Mouse (Mus musculus) megakaryocyte, embryonic 14.5 days (primary cell): ENCODE data around the gene Zfp148. TPM values are rescaled to one million over a fixed set of nuclear protein-coding genes. Genes with fewer than 3 reads are reported as not detected.

ENCODE experiments used
- H3K27me3 ChIP-seq: replicated peaks from 2 replicates; pipeline ENCODE3; 2012; ENCODE audit warnings: inconsistent platforms
- H3K36me3 ChIP-seq: replicated peaks from 2 replicates; pipeline ENCODE3; 2012; ENCODE audit warnings: low read length, inconsistent platforms, mixed read lengths
- H3K4me1 ChIP-seq: 2 replicates; pipeline ENCODE4 v1.6.1; 2012; ENCODE audit warnings: inconsistent platforms
- H3K4me3 ChIP-seq: replicated peaks from 2 replicates; pipeline ENCODE3; 2012; ENCODE audit warnings: moderate library complexity, mild to moderate bottlenecking, inconsistent platforms
- H3K9me3 ChIP-seq: 2 replicates; pipeline ENCODE4 v1.6.1; 2012; ENCODE audit warnings: inconsistent platforms
- FLI1 ChIP-seq: IDR thresholded peaks from 2 replicates; pipeline ENCODE4 v1.6.1; 2012; ENCODE audit warnings: low read length, inconsistent platforms, mixed read lengths
- GATA1 ChIP-seq: IDR thresholded peaks from 3 replicates; pipeline ENCODE4 v1.6.1; 2012; ENCODE audit warnings: mixed read lengths, low read length, inconsistent platforms, borderline replicate concordance
- polyA plus RNA-seq: library from polyadenylated mRNA; stranded (reverse); fragments of >175 nt; gene quantifications from 2 replicates; pipeline ENCODE4 v1.2.3, GENCODE M21; 2012; ENCODE audit warnings: low replicate concordance; ENCODE audit not compliant: insufficient read depth

Zfp148 gene
- polyA plus RNA-seq, 1 experiment: 0.32 TPM

DNA sequence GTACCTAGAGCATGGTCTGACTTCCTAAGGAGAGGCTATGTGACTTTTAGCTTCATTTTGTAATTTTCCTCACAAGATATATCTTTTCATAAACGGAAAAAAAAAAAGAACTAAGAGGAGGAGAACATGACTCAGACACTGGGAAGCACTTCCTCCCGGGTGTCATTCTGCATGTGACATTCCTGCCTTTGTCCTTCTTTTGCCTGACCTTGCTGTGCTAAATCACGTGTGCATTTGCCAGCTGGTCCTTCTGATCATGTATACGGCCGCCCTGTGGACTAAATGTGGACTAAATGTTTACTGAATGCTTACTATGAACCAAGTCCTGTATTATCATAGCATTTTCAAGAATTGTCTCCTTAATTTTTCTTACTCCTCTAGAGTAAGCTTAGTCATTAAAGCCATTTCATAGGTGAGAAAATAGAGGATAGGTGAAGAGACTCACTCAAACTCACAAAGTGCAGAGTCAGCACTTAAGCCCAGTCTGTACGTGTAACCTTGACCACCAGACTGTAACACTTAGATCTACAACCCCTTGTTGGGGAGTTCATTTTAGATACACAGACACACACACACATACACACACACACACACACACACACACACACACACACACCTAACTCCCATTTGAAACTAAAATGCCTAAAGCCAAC lies 139.4 kb downstream of the Zfp148 start:
- Histone ChIP-seq H3K36me3 (no peaks in the 10 kb centered on the region), H3K27me3 (peaks cover 30% of the 10 kb centered on the region), H3K4me3 (no peak overlapping the region), H3K4me1 (peaks cover 8% of the 10 kb centered on the region), H3K9me3 (no peaks in the 10 kb centered on the region)
- TF ChIP-seq FLI1: no peak
- no peak for TF ChIP-seq GATA1

DNA sequence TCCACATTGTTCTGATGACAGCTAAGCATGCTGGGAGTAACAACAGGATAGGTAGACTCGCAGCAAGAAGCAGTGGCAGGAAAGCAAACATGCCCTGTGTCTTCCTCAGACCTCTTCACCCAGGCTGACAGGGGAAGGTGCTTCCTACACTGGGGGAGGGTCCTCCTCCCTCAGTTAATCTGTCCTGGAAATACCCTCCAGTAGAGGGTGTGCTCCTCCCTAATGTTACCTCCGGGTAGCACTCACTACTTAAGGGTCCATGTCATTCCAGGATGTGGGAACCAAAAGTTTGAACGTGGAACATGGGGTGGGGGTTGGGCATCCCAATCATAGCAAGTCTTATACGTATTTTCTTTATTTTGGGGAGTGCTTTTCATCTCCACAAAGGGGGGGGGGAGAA lies 141.9 kb downstream of the Zfp148 start:
- peaks cover 20% of the 10 kb centered on the region for H3K27me3 ChIP-seq
- no peak overlapping the region for H3K4me3 ChIP-seq
- H3K9me3 ChIP-seq: peaks cover 3% of the 10 kb centered on the region; the same call in 1 of the 2 replicates
- H3K4me1 ChIP-seq: 0 out of 2 replicates have a peak, but pooled peaks cover 3% of the 10 kb centered on the region
- TF ChIP-seq FLI1: no peak
- TF ChIP-seq GATA1: no peak
- no peaks in the 10 kb centered on the region for H3K36me3 ChIP-seq

DNA sequence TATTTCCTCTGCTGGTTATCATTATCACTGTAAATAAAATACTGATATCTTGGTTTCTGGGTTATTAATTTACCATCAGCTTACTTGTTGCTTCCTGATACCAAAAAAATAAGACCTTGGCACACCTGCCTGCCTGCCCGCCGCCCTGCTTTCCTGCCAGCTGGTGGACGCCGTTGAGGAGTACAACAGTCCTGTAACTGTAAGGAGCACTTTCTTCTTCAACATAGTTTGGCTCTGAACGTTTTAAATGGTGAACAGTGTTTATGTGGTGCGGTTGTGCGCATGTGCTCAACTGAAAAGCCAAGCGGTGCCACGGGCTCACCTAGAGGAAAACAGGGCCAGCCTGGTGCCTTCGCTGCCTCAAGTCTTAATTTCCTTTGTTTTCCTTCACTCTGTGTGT lies 142.9 kb downstream of the Zfp148 start:
- H3K4me1 ChIP-seq: 0 out of 2 replicates have a peak, but pooled peaks cover 3% of the 10 kb centered on the region
- H3K9me3 ChIP-seq: peaks cover 14% of the 10 kb centered on the region
- no peaks in the 10 kb centered on the region for H3K36me3 ChIP-seq
- peaks cover 13% of the 10 kb centered on the region for H3K27me3 ChIP-seq
- H3K4me3 ChIP-seq: no peak overlapping the region
- TF ChIP-seq GATA1 (no peak), FLI1 (no peak)

DNA sequence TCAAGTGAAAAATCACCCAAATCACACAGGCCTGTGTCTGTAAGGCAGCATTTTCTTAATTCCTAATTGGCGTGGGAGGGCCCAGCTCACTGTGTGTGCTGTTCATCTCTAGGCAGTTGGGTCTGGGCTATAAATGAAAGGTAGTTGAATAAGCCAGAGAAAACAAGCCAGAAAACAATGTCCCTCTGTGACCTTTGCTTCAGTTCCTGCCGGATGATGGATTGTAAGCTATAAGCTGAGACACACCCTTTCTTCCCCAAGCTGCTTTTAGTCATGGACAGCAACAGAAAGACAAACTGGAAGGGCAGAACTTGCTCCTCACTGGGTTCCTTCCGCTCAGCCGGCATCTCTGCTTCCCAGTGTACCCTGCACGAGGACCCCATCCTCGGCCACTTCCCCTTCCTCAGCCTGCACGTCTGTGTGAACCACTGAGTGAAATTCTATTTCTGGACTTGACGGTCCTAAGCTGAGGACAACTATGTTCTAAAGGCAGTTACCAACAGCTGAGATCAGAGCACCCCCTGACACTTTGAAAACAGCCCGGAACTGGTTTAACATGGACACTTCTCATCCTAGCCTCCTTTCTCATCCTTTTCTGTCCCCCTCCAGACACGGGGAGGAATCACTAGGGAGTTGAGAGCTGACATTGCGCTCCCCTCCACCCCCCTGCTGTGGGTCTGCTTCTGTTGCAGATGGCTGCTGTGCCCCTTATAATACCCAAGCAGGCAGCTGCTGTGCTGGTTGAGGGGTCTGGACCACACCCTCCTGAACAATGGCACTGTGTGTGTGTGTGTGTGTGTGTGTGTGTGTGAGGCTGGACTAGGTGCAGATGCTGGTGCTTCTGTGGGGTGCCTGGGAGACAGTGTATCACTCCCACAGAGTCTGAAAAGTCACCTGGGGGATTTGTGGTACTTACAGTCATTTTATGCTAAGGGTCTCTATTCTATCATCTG lies 149.1 kb downstream of the Zfp148 start:
- H3K4me1 ChIP-seq: peaks cover 10% of the 10 kb centered on the region; the same call in 1 of the 2 replicates

DNA sequence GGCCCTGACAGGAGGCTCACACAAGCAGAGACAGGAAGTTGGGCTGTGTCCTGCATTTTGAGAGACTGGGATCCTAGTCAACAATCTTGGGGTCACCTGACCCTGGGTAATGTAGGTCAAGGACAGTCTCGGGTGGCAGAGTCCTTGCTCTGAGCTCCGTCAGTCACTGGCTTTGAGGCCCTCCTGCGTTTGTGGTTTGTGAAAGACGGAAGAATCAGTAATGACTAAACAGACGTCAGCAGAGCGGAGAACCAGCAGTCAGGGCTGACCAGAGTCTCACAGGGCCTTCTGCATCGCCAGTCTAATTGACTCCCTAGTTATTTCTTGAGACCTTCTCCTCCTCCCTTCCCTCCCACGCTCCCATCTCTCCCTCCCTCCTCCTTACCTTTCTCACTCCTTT lies 150.5 kb downstream of the Zfp148 start:
- no peak for TF ChIP-seq GATA1
- no peak for TF ChIP-seq FLI1
- Histone ChIP-seq H3K4me3 (no peak overlapping the region), H3K9me3 (peaks cover 16% of the 10 kb centered on the region), H3K36me3 (no peaks in the 10 kb centered on the region), H3K27me3 (peaks cover 27% of the 10 kb centered on the region), H3K4me1 (peaks cover 10% of the 10 kb centered on the region; the same call in 1 of the 2 replicates)

More for the DNA sequence above, 149.1 kb downstream of the Zfp148 start:
- Histone ChIP-seq H3K9me3 (peaks cover 16% of the 10 kb centered on the region), H3K36me3 (no peaks in the 10 kb centered on the region), H3K27me3 (peaks cover 18% of the 10 kb centered on the region), H3K4me3 (peak overlapping the region; percentile 26)
- TF ChIP-seq GATA1: no peak
- no peak for TF ChIP-seq FLI1

DNA sequence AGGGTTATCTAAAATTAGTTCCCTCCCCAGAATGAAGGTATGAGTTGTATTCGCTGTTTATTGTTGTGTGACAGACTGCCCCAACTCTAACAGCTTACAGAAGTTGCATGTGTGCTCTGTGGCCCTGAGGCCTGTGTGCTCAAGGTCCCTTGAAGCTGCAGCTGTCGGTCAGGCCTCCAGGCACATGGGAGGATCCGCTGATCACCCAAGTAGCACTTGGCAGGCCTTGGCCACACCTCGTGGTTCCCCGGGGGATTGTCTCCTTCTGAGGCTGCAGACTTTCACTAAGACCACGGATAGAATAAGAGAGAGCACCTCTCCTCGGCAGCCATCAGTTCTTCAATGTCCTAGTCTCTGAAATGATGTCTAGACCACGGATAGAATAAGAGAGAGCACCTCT lies 155.8 kb downstream of the Zfp148 start:
- TF ChIP-seq GATA1 (no peak), FLI1 (no peak)
- H3K4me3 ChIP-seq: no peak overlapping the region
- H3K4me1 ChIP-seq: no peaks in the 10 kb centered on the region
- 0 out of 2 replicates have a peak, but pooled peaks cover 5% of the 10 kb centered on the region for H3K9me3 ChIP-seq
- H3K27me3 ChIP-seq: peaks cover 34% of the 10 kb centered on the region
- no peaks in the 10 kb centered on the region for H3K36me3 ChIP-seq

DNA sequence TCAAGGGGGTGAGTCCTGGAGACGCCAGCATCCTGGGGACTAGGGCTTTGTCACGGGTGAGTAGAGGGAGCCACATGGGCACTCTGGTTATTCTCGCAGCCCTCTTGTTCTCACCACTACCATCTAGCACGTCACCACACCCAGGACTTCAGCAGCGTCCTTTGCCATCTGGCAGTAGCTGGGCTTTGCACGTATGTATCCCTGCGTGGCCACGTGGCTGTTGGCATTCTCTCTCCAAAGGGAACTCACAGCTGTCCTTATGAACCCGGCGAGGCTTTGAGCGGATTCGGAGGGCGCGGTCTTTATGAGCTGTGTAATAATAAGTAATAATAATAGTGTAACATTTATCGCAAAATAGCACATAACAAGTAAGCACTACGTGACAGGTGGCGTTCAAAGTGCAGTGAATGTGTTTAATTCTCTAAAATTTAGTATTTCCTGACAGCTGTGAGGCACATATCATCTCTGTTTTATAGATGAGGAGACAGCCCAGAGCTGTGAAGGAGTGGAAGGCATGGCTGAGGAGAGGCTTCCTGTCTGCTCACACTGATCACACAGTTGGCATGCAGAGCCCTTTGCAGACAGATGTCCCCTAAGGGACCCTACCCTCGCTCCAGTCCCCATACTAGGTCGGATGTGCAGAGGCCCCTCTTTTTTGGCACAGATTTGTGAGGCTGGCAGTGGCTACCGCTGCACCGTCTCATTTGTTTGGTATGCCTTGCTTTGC lies 157.0 kb downstream of the Zfp148 start:
- TF ChIP-seq FLI1 (no peak), GATA1 (no peak)
- Histone ChIP-seq H3K36me3 (no peaks in the 10 kb centered on the region), H3K27me3 (peaks cover 31% of the 10 kb centered on the region), H3K4me1 (no peaks in the 10 kb centered on the region), H3K9me3 (0 out of 2 replicates have a peak, but pooled peaks cover 5% of the 10 kb centered on the region), H3K4me3 (no peak overlapping the region)

DNA sequence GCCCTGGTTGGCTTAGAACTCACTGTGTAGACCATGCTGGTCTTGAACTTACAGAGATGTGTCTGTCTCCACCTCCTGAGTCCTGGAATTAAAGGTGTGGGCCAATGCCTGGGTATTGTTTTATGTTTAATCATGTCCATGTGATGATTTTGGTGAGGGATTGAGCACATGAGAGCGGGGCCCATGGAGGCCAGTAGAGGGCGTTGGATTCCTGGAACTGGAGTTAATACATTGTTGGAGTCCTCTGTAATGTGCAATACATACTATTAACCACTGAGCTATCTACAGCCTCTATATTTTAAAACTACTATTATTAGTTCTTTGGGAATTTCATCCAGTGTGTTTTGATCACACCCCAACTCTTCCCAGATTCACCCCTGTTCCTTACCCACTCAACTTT lies 163.7 kb downstream of the Zfp148 start:
- TF ChIP-seq GATA1 (no peak), FLI1 (no peak)
- Histone ChIP-seq H3K9me3 (peaks cover 9% of the 10 kb centered on the region; the same call in 1 of the 2 replicates), H3K36me3 (no peaks in the 10 kb centered on the region), H3K4me3 (no peak overlapping the region), H3K4me1 (no peaks in the 10 kb centered on the region), H3K27me3 (peaks cover 10% of the 10 kb centered on the region)

DNA sequence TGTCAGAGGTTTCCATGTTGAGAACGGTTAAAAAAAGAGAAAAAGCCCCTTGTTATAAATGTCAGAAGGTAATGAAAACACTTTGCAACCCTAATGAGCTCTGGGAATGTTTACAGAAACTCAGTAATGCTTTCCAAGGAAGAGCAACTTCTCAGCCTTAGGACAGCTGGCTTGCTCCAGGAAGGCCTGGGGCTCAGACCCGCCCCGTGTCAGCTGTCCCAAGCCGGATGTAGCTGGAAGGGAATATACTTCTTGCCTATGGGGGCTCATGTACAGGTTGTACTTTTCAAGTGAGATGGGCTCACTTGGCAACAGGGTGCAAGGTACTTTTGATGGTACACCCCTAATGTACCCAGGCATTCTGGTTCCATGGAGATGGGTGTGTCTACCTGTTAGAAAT lies 164.9 kb downstream of the Zfp148 start:
- Histone ChIP-seq H3K27me3 (peaks cover 10% of the 10 kb centered on the region), H3K9me3 (peaks cover 9% of the 10 kb centered on the region; the same call in 1 of the 2 replicates), H3K4me1 (no peaks in the 10 kb centered on the region), H3K4me3 (no peak overlapping the region), H3K36me3 (no peaks in the 10 kb centered on the region)
- TF ChIP-seq FLI1 (no peak), GATA1 (no peak)

DNA sequence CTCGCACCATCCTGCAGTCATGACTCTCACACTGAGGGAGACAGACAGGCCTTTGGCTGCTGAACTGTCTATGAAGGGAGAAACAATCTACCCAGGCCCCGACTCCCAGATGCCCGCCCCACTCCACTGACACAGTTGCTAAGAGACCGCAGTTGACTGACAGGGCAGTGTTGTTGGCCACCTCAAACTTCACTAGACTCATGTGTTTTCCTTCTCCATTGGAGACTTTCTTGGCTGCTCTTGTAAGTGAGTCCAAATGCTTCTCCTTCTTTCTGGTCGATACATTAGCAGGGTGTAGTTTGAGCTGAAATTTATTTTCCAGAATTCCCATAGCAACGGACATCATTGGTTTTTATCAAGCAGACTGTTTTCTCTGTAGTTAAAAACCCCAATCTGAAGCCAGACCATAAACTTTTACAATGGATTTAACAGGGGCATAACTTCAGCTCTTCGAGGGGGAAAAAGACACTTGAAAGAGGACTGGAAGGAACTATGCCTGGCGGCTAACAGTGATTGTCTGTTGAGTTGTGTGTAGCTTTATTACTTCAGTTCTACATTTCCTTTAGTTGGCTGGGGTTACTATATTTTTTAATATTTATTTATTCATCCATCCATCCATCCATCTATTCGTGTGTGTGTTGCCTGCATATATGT lies 173.2 kb downstream of the Zfp148 start:
- no peak for TF ChIP-seq GATA1
- TF ChIP-seq FLI1: no peak
- Histone ChIP-seq H3K27me3 (peaks cover 31% of the 10 kb centered on the region), H3K4me3 (no peak overlapping the region), H3K36me3 (no peaks in the 10 kb centered on the region), H3K4me1 (no peaks in the 10 kb centered on the region), H3K9me3 (no peaks in the 10 kb centered on the region)

Other genes starting within 250 kb of the Zfp148 start
- gene Osbpl11, start 195.8 kb upstream of the Zfp148 start, polyA plus RNA-seq: 1.1 TPM in 2 replicates
- 12.1 and 22.9 TPM in 2 replicates for gene Snx4, start 129.4 kb upstream of the Zfp148 start, polyA plus RNA-seq
- gene Slc12a8, start 136.5 kb downstream of the Zfp148 start, polyA plus RNA-seq: not detected in 2 replicates